Mouse (Mus musculus) T-helper 2 cell (primary cell): ENCODE results near the gene Nkain2.
"Not testable (repeated sequence)": the region's sequence is repeated elsewhere in the genome, so short reads cannot be mapped to it uniquely, and the experiment has no call there.

Experiments used
- in situ Hi-C: fragments of 300-600 bp; cut with MboI, MseI; formaldehyde crosslinking; loops from one replicate; pipeline ENCODE4 v1.15.1; 2025; ENCODE audit warnings: high pct_unique_total_duplicates

The Nkain2 gene

DNA sequence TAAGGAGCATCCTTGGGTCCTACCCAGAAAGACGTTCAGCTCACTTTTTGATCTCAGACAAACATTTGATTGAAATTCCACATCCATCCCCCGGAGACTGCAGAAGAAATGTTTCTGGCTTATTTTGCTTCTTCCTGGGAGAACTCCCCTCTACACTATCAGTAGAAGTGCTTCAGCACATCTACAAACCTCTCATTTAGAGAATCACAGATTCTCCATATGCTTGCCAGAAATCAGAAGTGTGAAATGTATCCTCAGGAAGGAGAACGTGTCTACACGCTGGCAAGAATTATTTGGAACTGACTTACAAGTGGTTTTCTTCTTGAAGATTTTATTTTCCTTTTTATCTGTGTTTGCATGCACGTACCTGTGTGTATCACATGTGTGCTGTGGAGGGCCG lies 829.9 kb downstream of the Nkain2 start:
- in situ Hi-C loops = no loop called here

DNA sequence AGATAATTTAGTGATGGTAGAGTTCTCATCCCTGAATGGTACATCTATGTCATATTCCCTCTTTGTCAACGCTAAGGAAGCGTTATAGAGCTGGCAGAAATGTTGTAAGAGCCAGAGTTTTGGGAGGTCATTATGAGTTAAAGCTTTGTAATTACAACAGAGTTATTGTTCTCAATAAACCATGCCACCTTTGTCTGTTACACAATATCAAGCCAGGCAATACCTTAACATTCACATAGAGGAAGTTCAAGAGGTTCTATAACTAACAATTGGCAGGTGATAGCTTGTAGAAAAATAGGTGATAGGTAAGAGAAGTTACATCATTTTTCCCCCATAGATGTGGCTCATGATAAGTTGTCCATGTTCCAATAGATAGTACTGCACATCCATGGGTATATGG lies 832.0 kb downstream of the Nkain2 start:
- in situ Hi-C loops = no loop called here

DNA sequence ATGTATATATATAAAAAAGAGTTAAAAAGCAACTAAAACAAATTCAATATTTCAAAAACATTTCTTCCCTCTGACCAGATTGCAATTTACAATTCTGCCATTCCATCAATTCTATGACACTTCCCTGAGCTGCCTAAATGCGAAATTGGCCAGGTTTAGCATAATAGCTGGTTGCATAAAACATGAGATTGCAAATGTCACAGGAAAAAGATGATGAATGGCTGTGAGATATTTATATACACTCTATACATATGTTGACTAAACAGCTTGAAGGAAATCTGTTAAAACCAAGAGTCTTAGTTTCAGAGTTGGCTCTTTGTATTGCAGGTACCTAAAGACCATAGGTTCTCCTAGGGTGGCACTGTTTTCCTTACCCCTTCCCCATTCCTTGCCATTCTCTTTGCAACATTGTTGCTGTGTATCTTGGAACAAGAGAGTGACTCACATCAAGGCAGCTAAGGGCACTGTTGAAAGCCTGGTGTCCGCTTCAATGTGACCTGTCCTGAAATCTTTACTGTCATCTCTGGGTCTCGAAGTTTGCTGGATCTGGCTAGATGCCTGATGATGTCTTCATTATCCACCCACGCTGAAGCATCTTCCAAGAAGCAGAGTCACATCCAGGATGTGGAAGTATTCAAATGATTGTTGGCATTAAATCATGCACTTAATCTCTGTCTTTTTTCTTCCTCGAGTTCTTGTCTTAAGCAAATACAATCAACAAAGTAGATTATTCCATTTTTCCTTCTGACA lies 837.5 kb downstream of the Nkain2 start:
- in situ Hi-C loops = no loop called here

DNA sequence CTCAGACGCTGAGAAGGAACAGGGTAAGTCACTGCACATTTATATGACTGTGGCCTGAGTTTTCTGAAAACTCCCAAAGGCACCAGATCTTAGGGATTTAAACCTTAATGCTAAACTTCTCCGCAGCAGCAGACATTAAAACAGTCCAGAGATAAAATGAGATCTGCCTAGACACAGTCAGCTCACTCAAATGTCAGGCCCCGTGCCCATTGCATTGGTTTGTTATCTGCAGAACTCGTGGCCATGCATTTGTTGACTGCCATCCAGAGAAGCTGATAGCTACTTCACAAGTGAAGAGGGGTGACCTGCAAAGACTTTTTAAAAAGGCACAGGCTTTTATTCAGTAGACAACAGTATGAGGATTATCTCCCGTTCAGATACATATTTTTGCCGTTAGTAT lies 838.2 kb downstream of the Nkain2 start:
- in situ Hi-C loops = no loop called here

DNA sequence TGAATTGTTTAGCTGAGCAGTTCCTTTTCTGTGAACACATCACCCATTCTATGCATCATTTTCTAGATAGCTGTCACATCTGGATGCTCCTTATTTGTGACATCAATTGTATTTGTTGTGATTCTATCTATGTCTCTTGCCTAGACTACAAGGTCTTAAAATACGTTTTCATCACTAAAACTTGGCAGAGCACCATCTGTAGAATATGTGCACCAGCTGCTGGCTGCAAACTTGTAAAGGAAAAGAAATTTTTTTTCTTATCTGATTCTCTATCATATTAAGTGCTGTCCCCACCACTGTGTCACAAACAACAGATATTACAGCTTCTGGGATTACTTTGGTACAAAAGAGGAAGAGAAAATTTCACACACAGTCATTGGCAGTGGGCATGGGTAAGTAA lies 860.3 kb downstream of the Nkain2 start:
- in situ Hi-C loops = no loop called here

DNA sequence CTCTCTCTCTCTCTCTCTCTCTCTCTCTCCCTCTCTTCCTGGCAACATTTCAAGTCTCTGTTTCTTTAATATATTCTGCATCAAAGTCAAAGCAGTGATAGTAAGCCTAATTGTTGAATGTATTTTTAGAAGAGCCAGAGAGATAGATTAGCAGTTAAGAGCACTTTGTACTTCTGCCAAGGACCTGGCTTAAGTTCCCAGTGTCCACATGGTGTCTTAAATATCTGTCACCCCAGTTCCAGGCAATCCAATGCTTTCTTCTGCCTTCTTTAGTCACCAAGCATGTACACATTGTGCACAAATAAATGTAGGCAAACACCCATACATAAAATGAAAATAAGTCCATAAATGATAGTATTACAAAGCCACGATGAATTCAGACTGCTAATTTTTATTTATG lies 871.9 kb downstream of the Nkain2 start:
- in situ Hi-C loops = no loop called here

DNA sequence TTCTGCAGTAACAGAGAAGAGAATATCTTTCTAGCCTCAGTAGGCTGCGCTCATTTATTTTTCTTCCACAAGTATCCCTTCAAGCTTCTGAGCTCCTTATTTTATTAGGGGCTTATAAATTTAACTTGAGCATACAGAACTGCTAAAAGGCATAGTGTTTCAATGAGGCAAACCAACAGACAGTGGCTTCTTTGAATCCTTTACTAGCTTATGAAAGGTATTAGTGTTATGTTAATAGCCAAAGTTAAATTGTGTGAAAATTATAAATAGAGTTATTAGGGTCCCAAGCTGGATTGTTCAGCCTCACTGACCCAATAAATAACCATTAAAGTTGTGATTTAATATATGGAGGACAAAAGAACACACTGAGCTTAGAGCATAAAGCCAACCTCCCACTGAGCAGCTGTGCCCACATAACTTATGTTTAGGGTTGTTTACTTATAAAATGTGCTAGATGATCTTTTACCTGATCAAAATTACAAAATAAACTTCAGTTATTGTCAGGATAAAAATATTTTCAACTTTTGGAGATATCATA lies 889.0 kb downstream of the Nkain2 start:
- in situ Hi-C loops = no loop called here

DNA sequence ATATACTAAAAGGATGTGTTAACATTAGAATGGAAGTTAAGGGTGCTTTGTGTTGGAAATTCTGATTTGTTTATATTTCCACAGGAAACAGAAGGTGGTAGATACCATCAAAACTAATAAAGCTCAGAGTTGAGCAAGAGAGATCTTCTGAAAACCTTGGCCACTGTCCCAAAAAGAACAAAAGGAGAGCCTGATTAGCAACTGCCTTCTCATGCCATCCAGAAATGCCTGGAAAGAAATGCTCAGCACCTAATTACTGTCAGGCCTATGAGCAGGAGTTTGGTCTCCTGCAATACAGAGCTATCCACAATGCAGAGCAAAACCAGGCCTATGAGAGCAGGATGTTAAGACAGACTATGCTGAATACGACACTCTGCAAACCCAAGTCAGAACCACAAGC lies 897.1 kb downstream of the Nkain2 start:
- in situ Hi-C loops = no loop called here

DNA sequence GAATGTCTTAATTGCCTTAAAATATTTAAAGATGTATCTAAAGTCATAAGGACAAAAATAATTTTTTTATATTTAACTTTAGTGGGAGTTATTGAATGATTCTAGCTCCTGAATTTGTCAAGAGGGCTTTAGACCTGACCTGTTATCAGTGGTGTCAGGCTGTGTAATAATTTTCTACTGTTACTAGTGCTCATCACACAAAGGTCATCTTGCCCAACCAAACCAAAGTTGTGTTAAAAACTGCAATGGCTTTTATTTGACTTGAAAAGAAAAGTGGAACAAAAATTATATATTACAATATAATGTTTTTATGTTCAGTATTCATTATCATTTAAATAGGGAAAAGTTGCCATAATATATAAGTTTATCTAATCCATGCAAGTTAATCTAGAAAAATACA lies 911.9 kb downstream of the Nkain2 start:
- in situ Hi-C loops = no loop called here

DNA sequence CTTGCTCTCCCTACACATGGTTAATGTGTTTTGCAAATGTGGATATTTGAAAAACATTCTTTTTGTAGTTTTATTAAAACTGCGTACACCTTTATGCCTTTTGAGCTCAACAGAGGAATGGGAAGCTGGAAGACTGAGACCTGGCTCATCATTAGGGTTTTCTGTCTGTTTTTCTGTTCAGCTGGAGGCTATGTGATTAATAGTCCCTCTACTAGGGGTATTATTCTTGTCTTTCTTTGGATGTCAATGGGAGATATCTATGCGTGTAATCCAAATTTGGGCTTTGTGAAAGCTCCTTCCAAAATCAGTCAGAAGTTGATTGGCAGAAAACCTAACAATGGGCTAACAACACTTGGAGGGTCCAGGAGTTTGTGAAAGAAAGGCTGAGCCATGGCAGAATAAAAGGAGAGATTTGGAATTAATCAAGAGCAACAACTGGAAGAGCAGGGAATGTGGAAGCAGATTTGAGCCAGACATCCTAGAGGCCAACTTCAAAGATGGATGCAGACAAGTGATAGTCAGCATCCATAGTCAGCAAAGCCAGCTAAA lies 943.0 kb downstream of the Nkain2 start:
- in situ Hi-C loops = loop anchor here (5.0 kb wide), 1 partner anchor 40 kb away; no protein-coding TSS in a partner anchor

DNA sequence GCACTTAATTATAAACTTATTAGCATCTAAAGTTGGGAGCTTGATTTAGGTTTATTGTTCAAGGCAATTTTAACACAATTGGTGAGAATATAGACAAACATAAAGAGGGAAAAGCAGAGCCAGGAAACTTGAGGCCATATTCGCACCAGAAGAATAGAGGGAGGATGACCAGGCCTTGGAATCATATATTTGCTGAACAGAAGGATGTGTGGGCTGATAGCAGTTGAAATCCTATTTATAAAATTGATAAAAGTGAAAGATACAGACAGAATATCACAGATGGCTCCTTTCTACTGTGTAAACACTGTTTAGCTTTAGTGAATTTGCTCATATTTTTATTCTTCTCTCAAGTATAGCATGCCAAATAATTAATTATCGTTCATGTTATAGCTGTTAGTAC lies 958.3 kb downstream of the Nkain2 start:
- in situ Hi-C loops = no loop called here

DNA sequence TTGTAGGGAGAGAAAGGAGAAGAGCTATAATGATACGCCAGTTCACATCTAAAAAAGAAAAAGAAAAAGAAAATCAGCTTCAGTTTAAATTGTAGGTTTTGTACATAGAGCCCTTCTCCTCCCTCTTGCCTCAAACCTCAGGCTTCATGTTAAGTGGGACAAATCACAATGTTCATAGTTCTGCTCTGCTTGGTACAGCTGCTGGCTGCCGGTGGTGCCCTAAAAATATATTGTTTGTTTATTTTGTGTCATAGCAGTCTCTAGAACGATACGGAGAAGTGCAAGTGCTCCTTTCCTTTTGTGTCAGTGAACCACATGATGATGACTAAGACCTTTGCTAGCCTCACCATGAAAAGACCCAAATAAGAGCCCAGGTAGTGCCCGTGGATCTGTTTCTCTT lies 962.6 kb downstream of the Nkain2 start:
- in situ Hi-C loops = no loop called here

DNA sequence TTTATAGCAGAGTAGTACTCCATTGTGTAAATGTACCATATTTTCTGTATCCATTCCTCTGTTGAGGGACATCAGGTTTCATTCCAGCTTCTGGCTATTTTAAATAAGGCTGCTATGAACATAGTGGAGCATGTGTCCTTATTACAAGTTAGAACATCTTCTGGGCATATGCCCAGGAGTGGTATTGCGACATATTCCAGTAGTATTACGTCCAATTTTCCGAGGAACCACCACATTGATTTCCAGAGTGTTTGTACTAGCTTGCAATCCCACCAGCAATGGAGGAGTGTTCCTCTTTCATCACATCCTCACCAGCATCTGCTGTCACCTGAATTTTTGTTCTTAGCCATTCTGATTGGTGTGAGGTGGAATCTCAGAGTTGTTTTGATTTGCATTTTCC lies 969.4 kb downstream of the Nkain2 start:
- in situ Hi-C loops = not testable (repeated sequence)

DNA sequence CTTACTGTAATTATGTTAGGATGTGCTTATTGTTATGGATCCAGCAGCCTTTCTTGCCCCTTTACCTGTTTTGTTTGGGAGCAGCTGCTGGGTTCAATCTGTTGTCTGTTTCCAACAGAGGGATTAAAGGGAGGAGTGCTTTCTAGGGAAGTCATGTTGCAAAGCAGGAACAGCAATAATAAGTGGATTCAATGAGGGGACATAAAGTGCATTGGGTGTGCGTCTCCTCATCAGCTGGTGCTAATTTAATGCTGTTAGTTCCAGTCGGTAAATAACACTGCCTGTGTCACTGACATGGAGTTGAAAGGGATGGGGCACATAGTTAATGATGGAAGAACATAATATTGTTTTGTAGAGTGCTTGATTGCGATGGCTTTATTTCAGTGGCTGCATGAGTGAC lies 982.8 kb downstream of the Nkain2 start:
- in situ Hi-C loops = loop anchor here (5.0 kb wide), 1 partner anchor 40 kb away; no protein-coding TSS in a partner anchor

DNA sequence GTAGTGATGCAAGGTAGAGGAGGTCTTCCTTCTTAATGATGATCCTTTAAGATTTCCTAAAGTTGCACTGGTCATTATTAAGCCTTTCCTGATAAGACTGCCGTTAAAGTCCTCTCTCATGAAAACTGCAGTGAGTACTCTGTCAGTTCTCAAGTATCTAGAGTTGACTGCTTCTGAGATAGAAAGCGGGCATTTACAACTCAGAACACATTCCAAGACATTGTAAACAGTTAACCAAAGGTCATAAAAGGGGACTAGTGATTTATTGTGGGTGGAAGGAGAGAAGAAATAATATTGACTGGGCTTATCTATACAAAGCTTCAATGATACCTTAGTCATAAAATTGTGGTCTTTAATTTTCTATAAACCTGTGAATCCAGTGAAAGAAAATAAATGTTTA lies 990.8 kb downstream of the Nkain2 start:
- in situ Hi-C loops = no loop called here

DNA sequence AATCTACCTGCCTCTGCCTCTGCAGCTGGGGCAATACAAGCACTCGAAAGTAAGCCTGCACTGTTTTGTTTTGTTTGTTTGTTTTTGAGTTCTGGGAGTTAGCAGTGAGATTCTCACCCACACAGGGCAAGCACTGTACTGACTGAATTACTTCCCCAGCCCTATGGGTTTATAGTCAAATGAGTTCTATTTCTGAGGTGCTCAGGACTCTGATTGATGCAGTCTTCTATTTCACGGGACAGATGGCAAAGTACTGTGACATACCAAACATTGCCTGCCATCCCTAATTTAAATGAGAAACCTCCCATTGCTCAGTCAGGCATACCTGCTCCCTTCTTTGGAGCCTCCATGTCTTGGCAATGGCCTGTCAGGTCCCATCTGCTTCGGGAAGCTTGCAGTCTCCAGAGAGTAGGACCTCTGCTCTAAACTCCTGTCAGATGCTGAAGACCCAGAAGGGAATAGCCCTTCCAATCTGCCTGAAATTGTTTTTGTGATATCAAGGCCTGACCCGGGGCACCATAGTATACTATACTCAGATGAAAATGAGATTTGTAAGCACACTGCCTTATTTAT lies 1016.9 kb downstream of the Nkain2 start:
- in situ Hi-C loops = no loop called here

DNA sequence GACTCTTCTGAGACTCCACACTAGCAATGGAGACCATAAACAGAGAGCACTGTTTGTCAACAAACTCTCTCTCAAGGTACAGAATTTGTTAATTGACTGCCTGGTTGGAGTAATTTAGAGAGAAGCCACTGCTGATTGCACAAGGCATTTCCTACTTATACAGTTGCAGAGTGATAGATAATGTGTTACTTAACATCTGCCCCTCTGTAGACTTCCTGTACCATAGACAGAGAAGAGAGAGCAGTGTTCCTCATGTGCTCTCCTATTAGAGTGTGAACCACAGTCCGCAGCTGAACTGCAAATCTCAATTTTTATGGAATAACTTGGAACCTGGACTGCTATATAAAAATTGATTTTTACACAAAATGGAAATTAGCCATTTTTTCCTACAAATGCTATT lies 1022.0 kb downstream of the Nkain2 start:
- in situ Hi-C loops = no loop called here

DNA sequence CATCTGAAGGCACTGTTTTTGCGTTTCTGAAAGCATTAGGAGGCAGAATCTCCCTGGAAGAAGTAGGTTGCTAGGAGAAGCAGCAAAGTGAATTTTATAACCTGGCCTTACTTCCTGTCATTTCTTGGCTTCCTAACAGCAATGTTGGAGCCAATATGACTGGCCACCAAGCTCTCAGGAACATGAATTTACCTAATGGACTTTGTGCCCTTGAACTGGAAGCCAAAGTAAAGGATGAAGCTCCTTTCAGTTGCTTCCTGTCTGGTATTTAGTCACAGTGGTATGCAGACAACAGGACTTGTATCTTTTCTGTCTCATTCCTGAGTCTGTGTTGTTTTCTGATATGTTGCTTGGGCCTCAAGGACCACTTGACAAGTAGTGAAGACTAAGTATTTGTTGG lies 1063.2 kb downstream of the Nkain2 start:
- in situ Hi-C loops = no loop called here

DNA sequence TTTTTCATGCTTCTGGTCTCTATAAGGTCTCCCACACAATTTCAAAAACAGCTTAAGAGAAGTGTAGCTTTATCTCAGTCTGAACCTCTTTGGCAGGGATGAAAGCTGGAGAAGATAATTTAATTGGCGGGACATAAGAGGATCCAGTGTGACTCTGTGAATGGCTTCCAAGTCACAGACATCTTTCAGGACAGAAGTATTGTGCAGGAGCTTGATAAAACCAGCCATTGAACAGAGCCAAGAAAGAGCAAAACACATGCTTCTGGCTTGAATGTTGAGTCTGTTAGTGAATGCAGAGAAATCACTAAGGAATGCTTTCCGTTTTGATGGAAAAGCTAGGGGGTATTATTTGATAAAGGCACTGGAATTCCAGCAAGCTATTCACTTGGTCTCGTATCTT lies 1077.7 kb downstream of the Nkain2 start:
- in situ Hi-C loops = no loop called here

DNA sequence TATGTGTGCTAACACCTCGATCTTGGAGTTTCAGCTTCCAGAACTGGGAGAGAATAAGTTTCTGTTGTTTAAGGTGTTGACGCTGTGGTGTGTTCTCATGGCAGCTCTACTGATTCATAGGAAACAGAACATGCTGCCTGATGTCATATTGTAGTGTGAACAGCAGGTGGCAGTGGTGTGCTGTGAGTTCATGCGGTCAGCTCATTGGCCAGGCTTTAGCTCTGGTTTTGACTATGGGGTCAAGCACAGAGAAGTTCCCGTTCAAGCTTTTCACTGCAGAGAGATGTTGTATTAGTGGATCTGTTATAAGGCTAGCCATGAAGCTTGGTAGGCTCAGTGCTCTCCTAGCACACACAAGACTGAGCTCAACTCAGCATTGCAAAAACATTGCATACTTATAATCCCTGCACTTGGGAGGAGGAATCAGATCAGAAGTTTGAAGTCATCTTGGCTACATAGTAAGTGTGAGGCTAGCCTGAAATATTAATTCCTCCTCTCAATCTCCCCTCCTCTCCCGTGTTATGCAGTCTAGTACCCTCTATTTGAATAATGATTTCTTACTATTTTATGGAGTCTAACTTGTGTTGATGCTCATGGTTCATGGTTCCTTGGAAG lies 1147.7 kb downstream of the Nkain2 start:
- in situ Hi-C loops = no loop called here

DNA sequence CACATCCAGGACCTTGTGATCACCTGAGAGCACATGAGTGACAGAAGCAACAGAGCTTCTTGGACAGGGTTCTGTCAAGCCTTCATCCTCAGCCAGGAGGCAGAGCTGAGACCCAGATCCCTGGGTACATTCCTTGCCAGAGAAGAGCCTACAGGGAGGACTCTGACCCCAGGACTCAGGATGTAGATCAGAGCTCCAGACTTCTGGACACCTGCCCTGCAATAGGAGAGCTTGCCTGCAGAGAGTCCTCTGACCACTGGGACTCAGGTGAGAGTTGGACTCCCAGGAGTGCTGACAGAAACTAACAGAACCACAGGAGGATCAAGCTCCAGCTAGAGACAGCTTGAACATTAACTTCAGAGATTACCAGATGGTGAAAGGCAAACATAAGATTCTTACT lies 1162.2 kb downstream of the Nkain2 start:
- in situ Hi-C loops = no loop called here

DNA sequence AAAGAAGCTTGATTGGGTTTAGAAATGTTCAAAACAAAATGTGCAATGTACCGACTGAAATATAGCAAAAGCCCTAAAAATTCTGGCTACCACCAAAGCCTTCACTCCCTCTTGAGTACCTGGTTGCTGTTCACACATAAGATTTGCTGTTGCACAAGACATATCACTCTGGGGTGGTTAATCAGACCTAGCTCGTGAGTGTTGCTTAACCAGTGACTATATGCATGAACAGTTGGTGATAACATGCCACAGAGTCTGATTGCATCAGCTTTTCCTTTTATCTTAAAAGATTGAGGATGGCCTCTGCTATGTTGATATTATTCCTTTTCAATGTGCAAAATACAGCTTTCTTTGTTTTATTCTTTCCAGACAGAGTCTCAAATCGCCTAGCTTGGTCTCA lies 1243.0 kb downstream of the Nkain2 start:
- in situ Hi-C loops = no loop called here

DNA sequence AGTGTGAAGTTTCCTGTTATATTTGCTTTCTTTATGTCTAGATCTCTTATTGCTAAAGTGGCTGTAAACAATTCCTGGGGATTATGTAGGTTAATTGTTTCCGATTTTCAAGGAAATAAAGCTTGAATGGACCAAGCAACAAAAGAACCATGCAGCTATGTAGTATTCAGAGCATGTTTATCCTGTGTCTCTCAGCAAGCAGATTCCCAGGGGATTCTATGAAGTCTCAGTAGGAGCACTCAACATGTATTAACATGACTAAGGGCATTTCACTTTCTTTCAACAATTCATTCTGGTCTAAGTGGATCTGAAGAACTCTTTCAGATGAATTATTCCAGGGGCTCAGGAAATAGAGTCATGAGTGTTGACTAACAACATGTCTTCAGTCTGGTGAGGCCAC lies 1244.2 kb downstream of the Nkain2 start:
- in situ Hi-C loops = no loop called here
